Mouse (Mus musculus): ENCODE data around the gene Frg2f1. TPM values are rescaled to one million over a fixed set of nuclear protein-coding genes. Genes with fewer than 3 reads are reported as not detected.

Gene Frg2f1
- polyA plus RNA-seq, 1 experiment from 2014 or later, result 2.3 TPM

DNA sequence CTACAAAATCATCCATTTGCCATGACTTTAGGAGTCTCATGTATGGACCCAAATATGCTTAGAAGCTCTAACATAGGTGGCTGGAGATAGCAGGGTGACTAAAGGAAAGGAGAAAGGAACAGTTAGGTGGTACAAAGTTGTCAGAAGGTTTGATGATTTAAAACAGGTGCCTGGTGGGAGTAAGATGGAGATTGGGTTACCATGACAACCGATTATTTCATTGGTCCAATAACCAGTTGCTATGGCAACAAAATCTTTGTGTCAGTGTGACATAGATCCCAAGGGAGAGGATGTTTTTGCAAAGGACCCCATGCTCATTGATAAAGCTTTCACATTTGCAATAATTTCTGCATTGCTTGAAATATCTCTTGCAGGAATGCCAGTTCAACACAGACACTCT lies 15.3 kb downstream of the Frg2f1 start:
- no peak overlapping the region for H3K4me2 ChIP-seq (ENCODE audit: low read depth, severe bottlenecking)
- H3K9ac ChIP-seq (ENCODE audit: low read length), result no peak overlapping the region
- H3K27ac ChIP-seq (replicated peaks; ENCODE audit: low read depth, low read length), result no peak overlapping the region
- H3K36me3 ChIP-seq (ENCODE audit: control insufficient read depth, insufficient read depth, low read length), result no peaks in the 10 kb centered on the region
- ATAC-seq (ENCODE audit: insufficient number of reproducible peaks, low FRiP score, low TSS enrichment, low read depth), result no peak
- no peak overlapping the region for H3K4me3 ChIP-seq (ENCODE audit: low read depth, low read length)
- WGBS, result 79% methylated on average over 1 of the region's 1 CpGs
- H3K27me3 ChIP-seq (ENCODE audit: control insufficient read depth, insufficient read depth, low read length), result no peaks in the 10 kb centered on the region
- H3K4me1 ChIP-seq (ENCODE audit: control insufficient read depth, insufficient read depth, low read length), result no peaks in the 10 kb centered on the region
- no peak for DNase-seq (ENCODE audit: low spot score)
- no peaks in the 10 kb centered on the region for H3K9me3 ChIP-seq (ENCODE audit: control insufficient read depth, low read length)

- H3K36me3 ChIP-seq (ENCODE audit: control insufficient read depth, insufficient read depth, low read length), result no peaks in the 10 kb centered on the region
- H3K4me2 ChIP-seq (ENCODE audit: low read depth, severe bottlenecking), result no peak overlapping the region
- no peaks in the 10 kb centered on the region for H3K27me3 ChIP-seq (ENCODE audit: control insufficient read depth, insufficient read depth, low read length)
- no peak for DNase-seq (ENCODE audit: low spot score)
- H3K27ac ChIP-seq (replicated peaks; ENCODE audit: low read depth, low read length), result no peak overlapping the region
- no peak for ATAC-seq (ENCODE audit: insufficient number of reproducible peaks, low FRiP score, low TSS enrichment, low read depth)
- 82% methylated on average over 4 of the region's 4 CpGs for WGBS
- H3K9ac ChIP-seq (ENCODE audit: low read length), result no peak overlapping the region
- no peaks in the 10 kb centered on the region for H3K4me1 ChIP-seq (ENCODE audit: control insufficient read depth, insufficient read depth, low read length)
- no peak overlapping the region for H3K4me3 ChIP-seq (ENCODE audit: low read depth, low read length)
- no peaks in the 10 kb centered on the region for H3K9me3 ChIP-seq (ENCODE audit: control insufficient read depth, low read length)
Observed at GRCm38 (mm10) chr4:119523575-119523974, 15.8 kb downstream of the Frg2f1 start.

GRCm38 (mm10) chr4:119512731-119513141 lies 26.6 kb downstream of the Frg2f1 start:
- no peak overlapping the region for H3K4me2 ChIP-seq (ENCODE audit: low read depth, severe bottlenecking)
- H3K4me3 ChIP-seq (ENCODE audit: low read depth, low read length), result no peak overlapping the region
- H3K27ac ChIP-seq (replicated peaks; ENCODE audit: low read depth, low read length), result no peak overlapping the region
- no peaks in the 10 kb centered on the region for H3K27me3 ChIP-seq (ENCODE audit: control insufficient read depth, insufficient read depth, low read length)
- DNase-seq (ENCODE audit: low spot score), result no peak
- no peaks in the 10 kb centered on the region for H3K9me3 ChIP-seq (ENCODE audit: control insufficient read depth, low read length)
- no peak for ATAC-seq (ENCODE audit: insufficient number of reproducible peaks, low FRiP score, low TSS enrichment, low read depth)
- no peak overlapping the region for H3K9ac ChIP-seq (ENCODE audit: low read length)
- WGBS, result 72% methylated on average over 3 of the region's 3 CpGs
- no peaks in the 10 kb centered on the region for H3K36me3 ChIP-seq (ENCODE audit: control insufficient read depth, insufficient read depth, low read length)
- H3K4me1 ChIP-seq (ENCODE audit: control insufficient read depth, insufficient read depth, low read length), result no peaks in the 10 kb centered on the region

DNA sequence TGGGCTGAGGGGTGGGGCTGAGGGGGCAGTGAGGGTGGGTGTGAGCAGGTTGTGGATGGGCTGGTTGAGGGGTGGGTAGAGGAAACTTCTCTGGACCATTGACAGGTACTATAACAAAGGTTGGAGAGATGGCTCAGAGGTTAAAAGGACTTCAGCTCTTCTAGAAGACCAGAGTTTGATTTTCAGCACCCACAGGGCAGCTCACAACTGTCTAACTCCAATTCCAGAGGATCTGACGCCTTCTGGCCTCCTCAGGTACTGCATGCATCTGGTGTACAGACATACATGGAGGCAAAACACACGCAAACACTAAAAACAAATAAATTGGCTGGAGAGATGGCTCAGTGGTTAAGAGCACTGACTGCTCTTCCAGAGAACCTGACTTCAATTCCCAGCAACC lies 27.7 kb downstream of the Frg2f1 start:
- WGBS, result 54% methylated on average over 2 of the region's 2 CpGs

DNA sequence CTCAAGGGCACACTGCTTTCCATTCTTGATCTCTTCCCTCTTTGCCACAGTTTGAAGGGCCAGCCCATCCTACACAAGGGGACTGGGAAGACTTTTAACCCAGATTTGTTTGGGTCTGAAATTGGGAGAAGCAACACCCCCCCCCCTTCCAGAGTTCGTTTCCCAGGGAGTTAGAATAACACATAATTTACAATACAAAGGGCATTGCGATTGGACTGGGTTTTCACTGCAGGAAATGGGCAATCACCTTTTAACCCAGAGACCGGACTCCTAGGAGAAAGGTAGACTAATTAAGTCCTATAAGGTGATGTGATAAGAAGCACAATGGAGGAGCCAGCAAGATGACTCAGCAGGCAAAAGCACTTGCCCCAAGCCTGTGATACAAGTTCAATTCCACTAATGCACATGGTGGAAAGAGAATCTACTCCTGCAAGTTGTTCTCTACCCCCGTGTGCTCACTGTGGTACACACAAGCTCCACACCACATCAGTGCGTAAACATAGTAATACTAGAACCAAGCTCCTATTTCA lies 40.9 kb downstream of the Frg2f1 start:
- H3K27me3 ChIP-seq (ENCODE audit: control insufficient read depth, insufficient read depth, low read length), result 0 out of 2 replicates have a peak, but pooled peaks cover 1% of the 10 kb centered on the region
- no peak overlapping the region for H3K4me3 ChIP-seq (ENCODE audit: low read depth, low read length)
- no peak for ATAC-seq (ENCODE audit: insufficient number of reproducible peaks, low FRiP score, low TSS enrichment, low read depth)
- DNase-seq (ENCODE audit: low spot score), result no peak
- no peaks in the 10 kb centered on the region for H3K4me1 ChIP-seq (ENCODE audit: control insufficient read depth, insufficient read depth, low read length)
- H3K9me3 ChIP-seq (ENCODE audit: control insufficient read depth, low read length), result no peaks in the 10 kb centered on the region
- H3K27ac ChIP-seq (replicated peaks; ENCODE audit: low read depth, low read length), result no peak overlapping the region
- H3K36me3 ChIP-seq (ENCODE audit: control insufficient read depth, insufficient read depth, low read length), result no peaks in the 10 kb centered on the region
- WGBS, result 64% methylated on average over 5 of the region's 5 CpGs
- H3K4me2 ChIP-seq (ENCODE audit: low read depth, severe bottlenecking), result no peak overlapping the region
- no peak overlapping the region for H3K9ac ChIP-seq (ENCODE audit: low read length)

More for the DNA sequence above, 27.7 kb downstream of the Frg2f1 start:
- ATAC-seq (ENCODE audit: insufficient number of reproducible peaks, low FRiP score, low TSS enrichment, low read depth) (no peak), DNase-seq (ENCODE audit: low spot score) (no peak)
- Histone ChIP-seq H3K9ac (ENCODE audit: low read length) (no peak overlapping the region), H3K36me3 (ENCODE audit: control insufficient read depth, insufficient read depth, low read length) (no peaks in the 10 kb centered on the region), H3K4me3 (ENCODE audit: low read depth, low read length) (no peak overlapping the region), H3K4me2 (ENCODE audit: low read depth, severe bottlenecking) (no peak overlapping the region), H3K27ac (replicated peaks; ENCODE audit: low read depth, low read length) (no peak overlapping the region), H3K27me3 (ENCODE audit: control insufficient read depth, insufficient read depth, low read length) (no peaks in the 10 kb centered on the region), H3K9me3 (ENCODE audit: control insufficient read depth, low read length) (no peaks in the 10 kb centered on the region), H3K4me1 (ENCODE audit: control insufficient read depth, insufficient read depth, low read length) (no peaks in the 10 kb centered on the region)

DNA sequence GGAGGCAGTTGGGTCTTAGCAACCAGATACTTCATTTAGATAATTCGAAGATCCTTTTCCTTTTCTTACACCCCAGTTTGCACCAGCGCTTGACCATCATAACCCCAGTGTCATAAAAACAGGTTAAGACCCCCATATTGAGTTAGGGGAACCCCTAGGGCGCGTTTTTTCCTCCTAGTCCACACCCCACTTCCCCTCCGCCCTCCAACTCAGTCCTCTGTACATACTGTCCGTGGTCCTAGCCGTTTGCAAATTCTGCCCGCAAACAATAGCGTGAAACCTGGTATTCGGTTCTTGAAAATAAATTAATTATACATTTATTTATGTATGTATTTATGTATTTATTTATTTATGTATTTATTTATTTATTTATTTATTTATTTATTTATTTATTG lies 46.4 kb downstream of the Frg2f1 start:
- H3K27ac ChIP-seq (replicated peaks; ENCODE audit: low read depth, low read length), result no peak overlapping the region
- ATAC-seq (ENCODE audit: insufficient number of reproducible peaks, low FRiP score, low TSS enrichment, low read depth) (no peak), DNase-seq (ENCODE audit: low spot score) (no peak)
- H3K9me3 ChIP-seq (ENCODE audit: control insufficient read depth, low read length), result no peaks in the 10 kb centered on the region
- peaks cover 17% of the 10 kb centered on the region for H3K27me3 ChIP-seq (ENCODE audit: control insufficient read depth, insufficient read depth, low read length)
- peak overlapping the region; percentile 47; the same call in 1 of the 2 replicates for H3K9ac ChIP-seq (ENCODE audit: low read length)
- H3K4me2 ChIP-seq (ENCODE audit: low read depth, severe bottlenecking), result peak overlapping the region; percentile 90
- peak overlapping the region; percentile 49 for H3K4me3 ChIP-seq (ENCODE audit: low read depth, low read length)
- H3K36me3 ChIP-seq (ENCODE audit: control insufficient read depth, insufficient read depth, low read length), result no peaks in the 10 kb centered on the region
- WGBS, result 36% methylated on average over 10 of the region's 10 CpGs
- H3K4me1 ChIP-seq (ENCODE audit: control insufficient read depth, insufficient read depth, low read length), result no peaks in the 10 kb centered on the region

DNA sequence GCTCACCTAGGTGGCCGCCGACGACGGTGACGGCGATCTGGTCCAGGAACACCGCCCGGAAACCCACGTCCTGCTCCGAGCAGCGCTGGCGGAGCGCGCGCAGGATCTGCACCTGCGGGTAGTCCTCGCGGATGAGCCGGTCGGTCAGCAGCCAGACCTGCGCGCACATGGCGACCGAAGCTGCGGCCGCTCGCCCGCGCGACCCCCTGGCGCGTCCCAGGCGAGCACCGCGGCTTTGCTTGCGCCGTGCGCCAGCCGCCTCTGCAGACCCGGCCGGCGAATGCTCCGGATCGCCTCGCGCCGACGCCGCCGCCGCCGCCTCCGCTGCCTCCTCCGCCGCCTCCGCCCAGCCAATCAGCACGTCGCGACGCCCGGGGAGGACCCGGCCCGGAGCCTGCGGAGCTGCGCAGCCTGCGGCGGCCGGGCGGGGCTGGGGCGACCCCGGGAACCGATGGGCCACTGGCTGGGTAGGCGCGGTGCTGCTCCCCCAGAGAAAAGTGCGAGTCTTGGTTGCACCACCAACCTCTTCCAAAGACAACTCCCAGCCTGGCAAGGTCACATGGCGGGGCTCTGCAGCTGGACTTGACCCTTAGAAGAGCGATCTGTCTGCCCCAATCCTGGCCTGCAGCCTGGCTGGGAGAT lies 46.9 kb downstream of the Frg2f1 start, which contains the start of gene Rimkla:
TSS of gene Rimkla (minus strand) at position 338 of the 642 bp plus-strand sequence.
- ATAC-seq (ENCODE audit: insufficient number of reproducible peaks, low FRiP score, low TSS enrichment, low read depth) (peak; percentile 91), DNase-seq (ENCODE audit: low spot score) (peak; percentile 76)
- Histone ChIP-seq H3K4me3 (ENCODE audit: low read depth, low read length) (peak within 1 kb of the TSS; percentile 49), H3K27me3 (ENCODE audit: control insufficient read depth, insufficient read depth, low read length) (peaks cover 17% of the 10 kb centered on the region), H3K9ac (ENCODE audit: low read length) (peak within 1 kb of the TSS; percentile 47; the same call in 1 of the 2 replicates), H3K4me1 (ENCODE audit: control insufficient read depth, insufficient read depth, low read length) (no peaks in the 10 kb centered on the region), H3K36me3 (ENCODE audit: control insufficient read depth, insufficient read depth, low read length) (no peaks in the 10 kb centered on the region), H3K4me2 (ENCODE audit: low read depth, severe bottlenecking) (peak within 1 kb of the TSS; percentile 90), H3K27ac (replicated peaks; ENCODE audit: low read depth, low read length) (no peak within 1 kb of the TSS), H3K9me3 (ENCODE audit: control insufficient read depth, low read length) (no peaks in the 10 kb centered on the region)
- under 1% methylated on average over 77 of the region's 77 CpGs for WGBS

GRCm38 (mm10) chr4:119490806-119491205 lies 48.5 kb downstream of the Frg2f1 start:
- Histone ChIP-seq H3K27ac (replicated peaks; ENCODE audit: low read depth, low read length) (no peak overlapping the region), H3K9me3 (ENCODE audit: control insufficient read depth, low read length) (no peaks in the 10 kb centered on the region), H3K4me3 (ENCODE audit: low read depth, low read length) (no peak overlapping the region), H3K4me1 (ENCODE audit: control insufficient read depth, insufficient read depth, low read length) (no peaks in the 10 kb centered on the region), H3K9ac (ENCODE audit: low read length) (no peak overlapping the region), H3K27me3 (ENCODE audit: control insufficient read depth, insufficient read depth, low read length) (peaks cover 17% of the 10 kb centered on the region), H3K36me3 (ENCODE audit: control insufficient read depth, insufficient read depth, low read length) (no peaks in the 10 kb centered on the region), H3K4me2 (ENCODE audit: low read depth, severe bottlenecking) (no peak overlapping the region)
- DNase-seq (ENCODE audit: low spot score), result peak; percentile 65
- WGBS, result 73% methylated on average over 3 of the region's 3 CpGs
- no peak for ATAC-seq (ENCODE audit: insufficient number of reproducible peaks, low FRiP score, low TSS enrichment, low read depth)

All from limb, embryonic 11.5 days (tissue).